Comparison of ENCODE assay signal across 8 mouse cellular contexts in genomic region chr7:30972426-30973250, GRCm38 (mm10). TPM values are rescaled to one million over a fixed set of nuclear protein-coding genes. Genes with fewer than 3 reads are reported as not detected.
DNase-seq lines count a peak whose midpoint lies in the region; ATAC-seq and TF ChIP-seq lines count a peak whose summit lies in the region.

No protein-coding gene starts in this region.

- no peak for ATAC-seq in heart, embryonic 13.5 days (ENCODE audit: extremely low read depth, insufficient number of reproducible peaks, low FRiP score, low TSS enrichment)
- ATAC-seq in common myeloid progenitor, adult 5-6 weeks (replicated peaks; ENCODE audit: low read depth, poor library complexity, severe bottlenecking) = peak; percentile 46
- 0 out of 2 replicates have a peak, but pooled peaks have one; percentile 15 for ATAC-seq in hindbrain, postnatal 0 days
- peak; percentile 9; the same call in 1 of the 2 replicates for ATAC-seq in midbrain, embryonic 13.5 days
- no peak for ATAC-seq in activated CD4-positive, CD25-positive, alpha-beta regulatory T cell, adult 4 months

- TF ChIP-seq CTCF in hindbrain, postnatal 0 days (IDR thresholded peaks at IDR 0.05; ENCODE audit: low read depth) = no peak

- no peak for DNase-seq in heart, postnatal 25 days (ENCODE audit: low spot score)
- no peak for DNase-seq in hindbrain, postnatal 0 days (ENCODE audit: low spot score)
- no peak for DNase-seq in yolk sac, embryonic 10.5 days (ENCODE audit: low spot score)
- DNase-seq in cerebellum, adult 11 months = no peak

- H3K27me3 ChIP-seq in heart, embryonic 13.5 days (replicated peaks) = peaks cover 22% of the 10 kb centered on the region
- peaks cover 11% of the 10 kb centered on the region for H3K27me3 ChIP-seq in hindbrain, postnatal 0 days (ENCODE audit: insufficient read depth, low read length)
- H3K27me3 ChIP-seq in midbrain, embryonic 13.5 days = peaks cover 23% of the 10 kb centered on the region

- 5% methylated on average over 41 of the region's 41 CpGs for WGBS in heart, embryonic 13.5 days
- 6% methylated on average over 41 of the region's 41 CpGs for WGBS in hindbrain, postnatal 0 days
- 3% methylated on average over 41 of the region's 41 CpGs for WGBS in midbrain, embryonic 13.5 days

- H3K4me3 ChIP-seq in heart, embryonic 13.5 days = peak overlapping the region; percentile 56
- H3K4me3 ChIP-seq in hindbrain, postnatal 0 days (ENCODE audit: low read length) = peak overlapping the region; percentile 35
- H3K4me3 ChIP-seq in midbrain, embryonic 13.5 days (replicated peaks) = peak overlapping the region; percentile 35

- H3K36me3 ChIP-seq in heart, embryonic 13.5 days = no peaks in the 10 kb centered on the region
- H3K36me3 ChIP-seq in hindbrain, postnatal 0 days (ENCODE audit: insufficient read depth, low read length) = no peaks in the 10 kb centered on the region
- no peaks in the 10 kb centered on the region for H3K36me3 ChIP-seq in midbrain, embryonic 13.5 days

- H3K4me2 ChIP-seq in heart, embryonic 13.5 days = peak overlapping the region; percentile 78
- H3K4me2 ChIP-seq in hindbrain, postnatal 0 days (ENCODE audit: low read depth, low read length) = peak overlapping the region; percentile 52
- H3K4me2 ChIP-seq in midbrain, embryonic 13.5 days (replicated peaks) = peak overlapping the region; percentile 54

- peaks cover 11% of the 10 kb centered on the region for H3K4me1 ChIP-seq in heart, embryonic 13.5 days
- no peaks in the 10 kb centered on the region for H3K4me1 ChIP-seq in hindbrain, postnatal 0 days (ENCODE audit: insufficient read depth, low read length)
- peaks cover 12% of the 10 kb centered on the region for H3K4me1 ChIP-seq in midbrain, embryonic 13.5 days (replicated peaks)

- peak overlapping the region; percentile 78 for H3K9ac ChIP-seq in heart, embryonic 13.5 days
- H3K9ac ChIP-seq in hindbrain, postnatal 0 days (replicated peaks; ENCODE audit: low read length) = peak overlapping the region; percentile 28; the same call in 1 of the 2 replicates
- H3K9ac ChIP-seq in midbrain, embryonic 13.5 days (replicated peaks) = 0 out of 2 replicates have a peak overlapping the region, but pooled peaks have one; percentile 6

- H3K9me3 ChIP-seq in heart, embryonic 13.5 days = no peaks in the 10 kb centered on the region
- H3K9me3 ChIP-seq in hindbrain, postnatal 0 days (ENCODE audit: low read length) = no peaks in the 10 kb centered on the region
- H3K9me3 ChIP-seq in midbrain, embryonic 13.5 days = no peaks in the 10 kb centered on the region

- H3K27ac ChIP-seq in heart, embryonic 13.5 days (replicated peaks) = no peak overlapping the region
- H3K27ac ChIP-seq in hindbrain, postnatal 0 days = peak overlapping the region; percentile 32; the same call in 1 of the 2 replicates
- no peak overlapping the region for H3K27ac ChIP-seq in midbrain, embryonic 13.5 days

- intact Hi-C loops in heart, postnatal 25 days (cut with DNase I) = loop anchor here (5.0 kb wide), 2 partner anchors 80 to 245 kb away; partner anchors contain the start of genes Fxyd7 and Tmem147

RNA-seq across cellular contexts. Expression of gene Lsr, which starts 0.6 kb away (rescaled TPM):
- polyA plus RNA-seq in heart, embryonic 13.5 days (2015; fragmentation: Nextera tagmentation; extraction: Ambion mirVana) = 11.2 and 12.1 TPM in 2 replicates
- total RNA-seq in heart, postnatal 25 days (2021) = 1 to 10 TPM; 4.3 to 5.6 TPM
- total RNA-seq in common myeloid progenitor, adult 5-6 weeks (2017) = 1.1 TPM in 1 of 2 replicates, not detected in the other
- total RNA-seq in hindbrain, postnatal 0 days (2014; rRNA removed) = 22.8 and 28.8 TPM in 2 replicates
- 25.3 and 25.5 TPM in 2 replicates for polyA plus RNA-seq in hindbrain, postnatal 0 days (2015; fragmentation: Nextera tagmentation; extraction: Ambion mirVana)
- 13.5 and 16.1 TPM in 2 replicates for polyA plus RNA-seq in midbrain, embryonic 13.5 days (2015; fragmentation: Nextera tagmentation; extraction: Ambion mirVana)
- polyA plus RNA-seq in activated CD4-positive, CD25-positive, alpha-beta regulatory T cell, adult 4 months (2017; shearing (Covaris generic)) = 1 to 10 TPM; 1.6 to 2.6 TPM

RNA-seq across cellular contexts. Expression of gene Fam187b, which starts 1.0 kb away (rescaled TPM):
- polyA plus RNA-seq in heart, embryonic 13.5 days (2015; fragmentation: Nextera tagmentation; extraction: Ambion mirVana) = 1.1 and 1.4 TPM in 2 replicates
- total RNA-seq in heart, postnatal 25 days (2021) = under 1 TPM in 1 of 2 experiments, not detected in 1; 0.29 TPM
- total RNA-seq in common myeloid progenitor, adult 5-6 weeks (2017) = not detected in 2 replicates
- total RNA-seq in hindbrain, postnatal 0 days (2014; rRNA removed) = 0.16 and 2.0 TPM in 2 replicates
- polyA plus RNA-seq in hindbrain, postnatal 0 days (2015; fragmentation: Nextera tagmentation; extraction: Ambion mirVana) = 0.77 and 0.89 TPM in 2 replicates
- 0.17 and 0.38 TPM in 2 replicates for polyA plus RNA-seq in midbrain, embryonic 13.5 days (2015; fragmentation: Nextera tagmentation; extraction: Ambion mirVana)
- polyA plus RNA-seq in activated CD4-positive, CD25-positive, alpha-beta regulatory T cell, adult 4 months (2017; shearing (Covaris generic)) = under 1 TPM; 0.55 to 0.86 TPM

RNA-seq across cellular contexts. Expression of gene Usf2, which starts 16.0 kb away (rescaled TPM):
- 16.8 and 17.3 TPM in 2 replicates for polyA plus RNA-seq in heart, embryonic 13.5 days (2015; fragmentation: Nextera tagmentation; extraction: Ambion mirVana)
- 100 to 1,000 TPM; 103 to 121 TPM for total RNA-seq in heart, postnatal 25 days (2021)
- total RNA-seq in common myeloid progenitor, adult 5-6 weeks (2017) = 130 and 138 TPM in 2 replicates
- 103 and 114 TPM in 2 replicates for total RNA-seq in hindbrain, postnatal 0 days (2014; rRNA removed)
- 27.1 and 28.0 TPM in 2 replicates for polyA plus RNA-seq in hindbrain, postnatal 0 days (2015; fragmentation: Nextera tagmentation; extraction: Ambion mirVana)
- polyA plus RNA-seq in midbrain, embryonic 13.5 days (2015; fragmentation: Nextera tagmentation; extraction: Ambion mirVana) = 24.2 and 27.6 TPM in 2 replicates
- polyA plus RNA-seq in activated CD4-positive, CD25-positive, alpha-beta regulatory T cell, adult 4 months (2017; shearing (Covaris generic)) = 10 to 100 TPM; 11.9 to 14.2 TPM

RNA-seq across cellular contexts. Expression of gene Hamp, which starts 28.8 kb away (rescaled TPM):
- polyA plus RNA-seq in heart, embryonic 13.5 days (2015; fragmentation: Nextera tagmentation; extraction: Ambion mirVana) = 0.71 TPM in 1 of 2 replicates, not detected in the other
- total RNA-seq in heart, postnatal 25 days (2021) = 10 to 100 TPM; 16.8 to 34.4 TPM
- total RNA-seq in common myeloid progenitor, adult 5-6 weeks (2017) = not detected in 2 replicates
- total RNA-seq in hindbrain, postnatal 0 days (2014; rRNA removed) = not detected in 2 replicates
- not detected in 2 replicates for polyA plus RNA-seq in hindbrain, postnatal 0 days (2015; fragmentation: Nextera tagmentation; extraction: Ambion mirVana)
- polyA plus RNA-seq in midbrain, embryonic 13.5 days (2015; fragmentation: Nextera tagmentation; extraction: Ambion mirVana) = not detected in 2 replicates
- not detected for polyA plus RNA-seq in activated CD4-positive, CD25-positive, alpha-beta regulatory T cell, adult 4 months (2017; shearing (Covaris generic))

RNA-seq across cellular contexts. Expression of gene Hamp2, which starts 48.2 kb away (rescaled TPM):
- not detected in 2 replicates for polyA plus RNA-seq in heart, embryonic 13.5 days (2015; fragmentation: Nextera tagmentation; extraction: Ambion mirVana)
- 1 to 10 TPM; 6.5 to 9.5 TPM for total RNA-seq in heart, postnatal 25 days (2021)
- total RNA-seq in common myeloid progenitor, adult 5-6 weeks (2017) = not detected in 2 replicates
- not detected in 2 replicates for total RNA-seq in hindbrain, postnatal 0 days (2014; rRNA removed)
- not detected in 2 replicates for polyA plus RNA-seq in hindbrain, postnatal 0 days (2015; fragmentation: Nextera tagmentation; extraction: Ambion mirVana)
- polyA plus RNA-seq in midbrain, embryonic 13.5 days (2015; fragmentation: Nextera tagmentation; extraction: Ambion mirVana) = not detected in 2 replicates
- polyA plus RNA-seq in activated CD4-positive, CD25-positive, alpha-beta regulatory T cell, adult 4 months (2017; shearing (Covaris generic)) = not detected

Comparison
In these comparisons a context has a peak if more than half of its experiments do, and no peak if none do; other contexts are left out.
1. ATAC-seq: peak in common myeloid progenitor, adult 5-6 weeks (single experiment), hindbrain, postnatal 0 days (single experiment) and midbrain, embryonic 13.5 days (single experiment); none in heart, embryonic 13.5 days (single experiment) and activated CD4-positive, CD25-positive, alpha-beta regulatory T cell, adult 4 months (single experiment).
2. H3K9ac ChIP-seq: peak in every context shown above with its lines; median percentile 78 in heart, embryonic 13.5 days; 28 in hindbrain, postnatal 0 days; 6 in midbrain, embryonic 13.5 days.
3. Peak in every context shown above with its lines, with median percentiles within 50 percentile points of each other: H3K4me2 ChIP-seq and H3K4me3 ChIP-seq.